Mouse (Mus musculus): Measurements from ENCODE around the gene Fgf6. TPM values are rescaled to one million over a fixed set of nuclear protein-coding genes. Genes with fewer than 3 reads are reported as not detected.
A peak's percentile ranks its signal among the peaks of the same experiment; 100 is the strongest.

Fgf6 gene
- polyA plus RNA-seq (2012; rRNA removed) = not detected in 2 replicates

- DNase-seq (ENCODE audit: low read depth, low spot score) = no peak
- 74% methylated on average over 26 of the region's 26 CpGs for WGBS
These were observed at the start of gene Fgf6 for GRCm38 (mm10) chr6:127014906-127015770. Fgf6 (plus strand) TSS chr6:127015586.

DNA sequence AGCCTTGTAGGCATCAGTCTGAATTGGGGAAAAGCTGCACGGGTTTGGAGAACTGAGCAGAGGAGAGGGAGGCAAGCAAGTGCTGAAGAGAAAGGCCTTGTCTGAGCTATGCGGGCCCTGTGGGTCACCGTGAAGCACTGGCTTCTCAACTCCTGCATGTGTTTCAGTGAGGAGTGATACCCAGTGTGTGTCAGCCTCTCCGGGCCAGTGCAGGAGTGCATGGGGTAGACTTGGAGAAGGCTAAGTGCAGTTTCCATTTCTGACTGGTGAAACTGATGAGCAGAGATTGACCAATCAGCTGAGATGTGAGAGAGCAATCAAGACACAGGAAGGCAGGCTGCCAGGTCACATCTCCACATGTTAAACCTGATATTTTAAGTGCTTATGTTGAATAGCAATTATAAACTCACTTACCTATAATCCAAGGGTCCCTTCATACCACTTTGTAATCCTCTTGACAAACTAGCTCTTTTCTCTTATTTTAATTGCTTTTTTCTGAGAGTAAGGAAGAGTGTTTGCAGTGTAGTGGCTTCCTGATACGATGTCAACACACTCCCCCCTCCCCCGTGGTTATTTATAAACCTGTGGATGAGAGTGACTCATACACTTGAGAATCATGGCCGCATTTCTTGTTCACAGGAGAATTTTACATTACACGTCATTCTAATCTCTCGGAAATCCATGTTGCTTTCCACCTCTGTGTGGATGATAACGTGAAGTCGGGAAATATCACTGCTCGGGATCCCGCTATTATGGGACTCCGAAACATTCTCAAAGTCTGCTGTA is 49.0 kb upstream of the Fgf6 start:
- DNase-seq (ENCODE audit: low read depth, low spot score) = no peak
- WGBS = 78% methylated on average over 14 of the region's 14 CpGs

- 45% methylated on average over 5 of the region's 5 CpGs for WGBS
- no peak for DNase-seq (ENCODE audit: low read depth, low spot score)
These were observed 33.7 kb upstream of the Fgf6 start for GRCm38 (mm10) chr6:126981539-126982234.

GRCm38 (mm10) chr6:126993676-126994075 is 21.7 kb upstream of the Fgf6 start:
- DNase-seq (ENCODE audit: low read depth, low spot score) = no peak
- WGBS = 59% methylated on average over 2 of the region's 2 CpGs

DNA sequence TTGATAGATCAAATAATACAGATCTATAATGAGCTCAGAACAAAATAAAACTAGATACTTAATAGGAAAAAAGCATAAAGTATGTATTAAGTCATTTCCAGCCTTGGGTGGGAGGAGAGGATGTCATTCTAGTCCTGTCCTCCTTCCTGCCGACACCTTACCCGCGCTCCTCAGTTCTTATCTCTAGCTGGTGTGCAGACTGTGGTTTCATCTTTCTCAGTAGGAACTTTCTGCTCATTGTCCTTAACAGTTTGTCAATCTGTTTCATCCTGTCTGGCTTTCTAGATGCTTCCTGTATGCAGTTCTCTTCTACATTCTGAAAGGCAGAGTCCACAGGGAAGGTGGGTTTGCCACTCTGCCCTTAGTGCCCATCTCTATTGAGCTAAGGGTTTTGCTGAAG is 19.9 kb upstream of the Fgf6 start:
- 86% methylated on average over 3 of the region's 3 CpGs for WGBS
- no peak for DNase-seq (ENCODE audit: low read depth, low spot score)

GRCm38 (mm10) chr6:126996399-126996798 is 19.0 kb upstream of the Fgf6 start:
- 62% methylated on average over 5 of the region's 5 CpGs for WGBS
- DNase-seq (ENCODE audit: low read depth, low spot score) = no peak

DNA sequence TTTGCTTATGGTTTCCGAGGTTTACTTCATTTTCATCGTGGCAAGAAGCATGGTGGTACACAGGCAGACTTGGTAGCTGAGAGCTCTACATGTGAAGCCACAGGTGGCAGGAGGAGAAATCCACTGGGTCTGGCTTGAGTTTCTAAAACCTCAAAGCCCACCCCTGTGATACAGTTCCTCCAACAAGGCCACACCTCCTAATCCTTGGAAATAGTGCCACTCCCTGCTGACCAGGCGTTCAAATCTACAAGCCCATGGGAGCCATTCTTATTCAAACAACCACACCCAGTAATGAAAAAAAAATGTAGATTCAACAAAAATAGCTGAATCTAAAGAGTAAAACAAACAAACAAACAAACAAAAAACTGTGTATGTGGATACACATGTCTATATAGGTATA is 9.7 kb upstream of the Fgf6 start:
- DNase-seq (ENCODE audit: low read depth, low spot score) = no peak
- WGBS = 67% methylated on average over 3 of the region's 3 CpGs

GRCm38 (mm10) chr6:127006551-127006950 is 8.8 kb upstream of the Fgf6 start:
- 69% methylated on average over 3 of the region's 3 CpGs for WGBS
- DNase-seq (ENCODE audit: low read depth, low spot score) = no peak

GRCm38 (mm10) chr6:127010021-127010420 is 5.4 kb upstream of the Fgf6 start:
- 92% methylated on average over 13 of the region's 13 CpGs for WGBS
- no peak for DNase-seq (ENCODE audit: low read depth, low spot score)

- 82% methylated on average over 13 of the region's 13 CpGs for WGBS
- no peak for DNase-seq (ENCODE audit: low read depth, low spot score)
These were observed 3.3 kb upstream of the Fgf6 start for GRCm38 (mm10) chr6:127011947-127012535.

- no peak for DNase-seq (ENCODE audit: low read depth, low spot score)
These were observed 3.9 kb downstream of the Fgf6 start for GRCm38 (mm10) chr6:127019254-127019653.

GRCm38 (mm10) chr6:127020431-127020830 is 5.0 kb downstream of the Fgf6 start:
- WGBS = 24% methylated on average over 13 of the region's 13 CpGs

More at GRCm38 (mm10) chr6:127019254-127019653, 3.9 kb downstream of the Fgf6 start:
- WGBS = 8% methylated on average over 6 of the region's 6 CpGs

DNA sequence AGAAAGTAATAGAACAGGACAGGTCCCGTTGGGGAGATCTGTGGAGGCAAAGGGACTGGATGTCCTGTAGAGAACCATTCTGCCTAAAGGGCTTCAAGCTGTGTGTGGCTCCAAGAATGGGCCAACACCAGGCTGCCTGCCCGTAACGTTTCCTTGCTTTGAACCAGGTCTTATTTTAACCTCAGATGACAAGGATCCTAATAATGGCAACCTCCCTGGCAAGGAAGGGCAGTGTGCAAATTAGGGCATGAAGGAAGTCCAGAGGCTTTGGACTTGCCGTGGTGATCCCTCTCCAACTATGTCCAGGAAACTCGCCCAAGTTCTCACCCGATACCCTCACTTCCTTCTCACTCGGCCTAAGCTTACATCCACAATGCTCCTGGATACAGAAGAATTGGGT is 9.4 kb downstream of the Fgf6 start:
- WGBS = 71% methylated on average over 7 of the region's 7 CpGs
- DNase-seq (ENCODE audit: low read depth, low spot score) = no peak

More at GRCm38 (mm10) chr6:127020431-127020830, 5.0 kb downstream of the Fgf6 start:
- DNase-seq (ENCODE audit: low read depth, low spot score) = no peak

DNA sequence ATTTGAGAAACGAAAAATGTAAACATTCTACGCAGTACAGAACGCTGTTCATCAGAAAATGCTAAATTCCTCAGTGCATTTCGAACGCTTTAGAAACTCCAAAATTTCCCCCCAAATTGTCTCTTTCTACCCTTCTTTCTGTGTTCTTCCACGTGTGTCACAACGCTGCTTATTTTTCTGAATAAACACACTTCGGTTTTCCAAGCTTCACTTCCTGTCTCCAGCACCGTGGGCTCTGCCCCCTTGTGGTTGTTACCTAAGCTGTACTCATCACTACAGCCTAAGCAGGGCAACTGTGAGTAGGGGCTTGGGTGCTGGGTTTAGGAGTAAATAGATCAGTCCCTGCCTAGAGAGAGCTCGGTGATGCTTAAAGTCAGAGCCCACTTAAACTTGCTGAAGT is 19.4 kb downstream of the Fgf6 start:
- DNase-seq (ENCODE audit: low read depth, low spot score) = peak; percentile 6
- 21% methylated on average over 10 of the region's 10 CpGs for WGBS

DNA sequence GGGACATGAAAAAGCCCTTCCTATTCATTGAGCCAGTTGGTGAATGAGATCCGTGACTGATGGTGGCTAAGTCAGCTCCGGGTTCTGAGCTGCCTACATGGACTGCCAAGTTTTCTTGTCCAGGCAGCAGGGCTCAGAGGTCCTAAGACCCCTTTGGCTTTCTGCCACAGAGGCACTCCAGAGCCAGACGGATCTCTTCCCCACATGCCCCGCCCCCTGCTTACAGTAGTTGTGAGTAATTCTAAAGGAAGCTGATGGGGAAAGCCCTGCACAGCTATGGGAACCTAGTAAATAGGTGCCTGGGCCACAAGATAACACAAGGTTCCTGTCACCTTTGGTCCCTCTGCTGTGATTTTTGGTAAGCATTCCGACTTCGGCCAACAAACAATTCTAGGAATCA is 29.5 kb downstream of the Fgf6 start:
- WGBS = 52% methylated on average over 6 of the region's 6 CpGs
- DNase-seq (ENCODE audit: low read depth, low spot score) = no peak

DNA sequence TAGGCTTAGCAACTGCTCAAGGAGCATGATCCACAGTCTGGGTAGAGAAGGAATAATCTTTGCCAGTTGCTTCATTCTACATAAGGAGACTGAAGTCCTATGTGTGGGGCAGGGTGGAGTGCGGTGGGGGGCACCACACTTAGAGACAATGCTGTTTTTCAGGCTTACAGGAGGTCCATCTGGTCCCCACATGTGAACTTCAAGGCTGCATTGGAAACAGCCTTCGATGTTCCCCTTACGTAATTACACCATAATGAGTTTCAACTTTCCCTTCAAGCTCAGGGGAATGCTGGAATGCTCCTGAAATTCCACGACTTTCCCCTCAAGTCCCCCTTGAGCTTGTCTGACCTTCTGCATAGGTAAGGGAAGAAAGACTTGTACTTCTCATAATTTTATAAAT is 35.5 kb downstream of the Fgf6 start:
- WGBS = 71% methylated on average over 4 of the region's 4 CpGs
- DNase-seq (ENCODE audit: low read depth, low spot score) = no peak

DNA sequence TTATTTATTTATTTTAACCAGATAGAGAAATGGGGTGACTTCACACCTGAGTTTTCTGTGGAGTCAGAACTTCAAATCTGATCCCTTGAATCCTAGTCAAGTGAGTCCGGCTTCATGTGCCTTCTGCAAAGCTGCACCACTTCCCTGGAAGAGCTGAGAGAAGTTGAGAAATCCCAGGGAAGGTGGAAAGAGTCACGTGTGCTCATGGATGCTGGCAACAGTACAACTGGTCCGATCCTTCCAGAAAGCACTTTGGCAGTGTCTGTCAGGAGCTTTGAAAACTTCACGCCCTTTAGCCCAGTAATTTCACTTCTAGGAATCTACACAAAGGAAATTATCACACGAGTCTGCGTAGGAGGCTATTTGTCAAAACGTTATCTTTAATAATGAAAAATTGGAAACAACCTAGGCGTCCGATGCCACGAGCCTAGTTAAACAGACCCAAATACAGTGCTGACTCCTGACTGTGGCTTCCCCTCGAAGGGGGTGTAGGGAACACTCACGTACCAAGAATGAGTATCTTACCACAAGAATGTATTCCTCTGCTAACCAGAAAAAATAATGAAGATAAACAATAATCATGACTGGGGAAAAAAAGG is 41.7 kb downstream of the Fgf6 start:
- DNase-seq (ENCODE audit: low read depth, low spot score) = no peak
- whole genome bisulfite sequencing = 70% methylated on average over 12 of the region's 12 CpGs

GRCm38 (mm10) chr6:127059975-127060374 is 44.6 kb downstream of the Fgf6 start:
- no peak for DNase-seq (ENCODE audit: low read depth, low spot score)
- 74% methylated on average over 4 of the region's 4 CpGs for WGBS

DNA sequence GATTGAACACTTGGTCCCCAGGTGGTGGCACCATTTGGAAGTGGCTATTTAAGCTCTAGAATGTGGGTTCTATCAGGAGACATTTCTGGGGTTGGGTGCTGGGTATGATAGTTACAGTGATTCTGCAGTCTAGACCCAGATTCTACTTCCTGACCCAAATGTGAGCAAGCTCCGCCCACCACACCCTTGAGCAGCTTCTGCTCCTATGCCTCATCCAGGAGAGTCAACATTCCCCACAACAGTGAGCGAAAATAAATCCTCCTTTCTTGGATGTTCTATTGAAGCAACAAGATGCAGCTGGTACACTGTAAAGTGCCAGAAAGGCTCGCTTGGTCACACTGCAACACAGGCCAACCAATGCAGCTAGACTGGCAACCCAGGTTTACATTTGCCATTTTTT is 48.5 kb downstream of the Fgf6 start:
- DNase-seq (ENCODE audit: low read depth, low spot score) = no peak
- WGBS = 82% methylated on average over 3 of the region's 3 CpGs

Measured in large intestine, adult 2 months (tissue).